Mouse (Mus musculus): ENCODE results near the gene Gm17374.

DNA sequence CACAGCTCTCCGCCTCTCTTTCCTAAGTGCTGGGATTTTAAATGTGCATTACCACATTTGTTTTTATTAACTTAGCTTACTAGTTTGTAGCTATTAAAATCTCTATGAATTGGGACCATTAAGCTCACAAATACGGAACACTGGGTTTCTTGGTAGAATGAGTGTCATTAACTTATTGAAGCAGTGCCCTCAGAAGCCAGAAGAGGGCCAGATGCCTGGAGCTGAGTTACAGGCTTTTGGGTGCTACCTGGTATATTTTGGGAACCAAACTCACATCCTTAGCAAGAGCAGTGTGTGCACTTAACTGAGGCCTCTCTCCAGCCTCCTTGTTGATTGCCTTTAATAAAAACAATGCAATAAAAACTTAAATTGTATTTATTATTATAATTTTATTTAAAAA lies 48.9 kb downstream of the Gm17374 start:
- TF ChIP-seq POLR2A (IDR thresholded peaks at IDR 0.05; ENCODE audit: insufficient read depth, low read depth, low read length) (no peak), CTCF (IDR thresholded peaks at IDR 0.05; ENCODE audit: insufficient read depth, low read depth, low read length) (no peak)
